Mouse (Mus musculus) right cerebral cortex, postnatal 14 days (tissue): ENCODE results near the gene Dab1.

Source experiments
- DNase-seq: peaks from one replicate; pipeline ENCODE4 v3.0.0; 2022

Dab1 gene

GRCm38 (mm10) chr4:104538420-104538819 lies 919.3 kb downstream of the Dab1 start:
- no peak for DNase-seq

- DNase-seq, result no peak
Measured at GRCm38 (mm10) chr4:104539047-104539446, 919.9 kb downstream of the Dab1 start.

GRCm38 (mm10) chr4:104547091-104547490 lies 927.9 kb downstream of the Dab1 start:
- no peak for DNase-seq

- no peak for DNase-seq
Measured at GRCm38 (mm10) chr4:104548287-104548686, 929.1 kb downstream of the Dab1 start.

- DNase-seq, result no peak
Measured at GRCm38 (mm10) chr4:104550581-104551205, 931.5 kb downstream of the Dab1 start.

- DNase-seq, result no peak
Measured at GRCm38 (mm10) chr4:104551390-104552070, 932.4 kb downstream of the Dab1 start.

- DNase-seq, result no peak
Measured at GRCm38 (mm10) chr4:104555408-104555807, 936.2 kb downstream of the Dab1 start.

- no peak for DNase-seq
Measured at GRCm38 (mm10) chr4:104563512-104563911, 944.4 kb downstream of the Dab1 start.

GRCm38 (mm10) chr4:104570523-104570922 lies 951.4 kb downstream of the Dab1 start:
- no peak for DNase-seq

- no peak for DNase-seq
Measured at GRCm38 (mm10) chr4:104572440-104572839, 953.3 kb downstream of the Dab1 start.

- DNase-seq, result no peak
Measured at GRCm38 (mm10) chr4:104573419-104573818, 954.3 kb downstream of the Dab1 start.

- DNase-seq, result no peak
Measured at GRCm38 (mm10) chr4:104578370-104578769, 959.2 kb downstream of the Dab1 start.

- DNase-seq, result no peak
Measured at GRCm38 (mm10) chr4:104579946-104580544, 960.9 kb downstream of the Dab1 start.

GRCm38 (mm10) chr4:104582726-104583125 lies 963.6 kb downstream of the Dab1 start:
- no peak for DNase-seq

GRCm38 (mm10) chr4:104587826-104588225 lies 968.7 kb downstream of the Dab1 start:
- DNase-seq, result no peak

GRCm38 (mm10) chr4:104596936-104597335 lies 977.8 kb downstream of the Dab1 start:
- no peak for DNase-seq

- no peak for DNase-seq
Measured at GRCm38 (mm10) chr4:104597490-104598465, 978.6 kb downstream of the Dab1 start.

GRCm38 (mm10) chr4:104602804-104603203 lies 983.6 kb downstream of the Dab1 start:
- DNase-seq, result no peak

- DNase-seq, result no peak
Measured at GRCm38 (mm10) chr4:104604298-104604697, 985.1 kb downstream of the Dab1 start.

GRCm38 (mm10) chr4:104606881-104607280 lies 987.7 kb downstream of the Dab1 start:
- no peak for DNase-seq

GRCm38 (mm10) chr4:104607636-104608035 lies 988.5 kb downstream of the Dab1 start:
- DNase-seq, result no peak

GRCm38 (mm10) chr4:104619452-104619851 lies 1000.3 kb downstream of the Dab1 start:
- no peak for DNase-seq

GRCm38 (mm10) chr4:104625316-104625715 lies 1006.2 kb downstream of the Dab1 start:
- no peak for DNase-seq
